Mouse (Mus musculus): Measurements from ENCODE around the gene Zfp362.

DNA sequence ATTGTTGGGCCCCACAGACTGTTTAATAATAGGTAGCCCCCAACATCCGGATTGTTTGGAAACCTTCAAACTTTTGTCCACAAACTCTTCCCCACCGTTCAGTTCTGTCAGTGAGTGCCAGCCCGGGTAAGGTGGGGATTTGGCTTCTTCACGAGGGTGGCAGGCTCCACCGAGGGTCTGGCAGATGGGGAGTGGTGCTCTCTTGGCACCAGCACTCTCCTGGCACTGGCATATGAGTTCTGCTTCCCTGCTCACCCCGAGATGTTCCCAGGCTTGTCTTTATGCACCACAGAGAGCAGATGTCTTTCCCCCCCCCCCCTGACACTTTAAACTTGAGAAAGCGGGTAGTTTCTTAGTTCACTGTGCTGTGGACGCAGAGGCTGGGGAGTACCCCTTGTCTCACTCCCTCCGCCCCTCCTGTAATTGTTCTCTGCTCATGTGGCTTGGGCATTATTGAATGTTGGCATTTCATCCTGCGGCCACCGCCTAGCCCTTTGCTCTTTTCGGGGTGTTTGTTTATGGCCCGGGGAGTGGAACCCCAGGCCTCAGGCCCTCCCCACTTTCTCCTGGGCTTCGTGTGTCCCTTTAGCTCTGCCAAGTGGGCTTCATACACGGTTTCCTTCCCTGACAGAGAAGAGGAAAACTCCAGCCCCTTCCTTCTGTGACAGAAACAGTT, 76.7 kb downstream of the Zfp362 start:
- TF ChIP-seq POLR2A (IDR thresholded peaks at IDR 0.05; ENCODE audit: borderline replicate concordance, low read depth, low read length), result no peak
- no peak for TF ChIP-seq CTCF (IDR thresholded peaks at IDR 0.05; ENCODE audit: low read depth, low read length)

All from bone marrow macrophage, adult 2 months (primary cell).